In the genomic region with DNA sequence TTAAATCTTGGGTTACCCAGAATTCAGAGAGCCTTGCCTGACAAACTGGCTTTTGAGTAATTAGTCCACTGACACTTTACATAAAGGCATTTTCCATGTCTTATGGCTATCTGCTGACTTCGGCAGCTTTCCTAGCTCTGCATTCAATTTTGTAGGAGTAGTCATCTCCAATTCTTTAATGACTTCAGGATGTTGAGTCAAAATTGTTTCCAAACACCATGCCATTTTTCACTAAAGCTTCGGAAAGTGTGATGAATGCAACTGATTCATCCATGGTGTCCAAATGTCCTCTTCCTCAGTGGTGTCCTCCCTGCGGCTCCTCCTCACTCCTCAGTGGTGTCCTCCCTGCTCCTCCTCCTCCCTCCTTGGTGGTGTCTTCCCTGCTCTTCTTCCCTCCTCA, we compare ENCODE assay signal across 23 mouse cellular contexts. TPM values are rescaled to one million over a fixed set of nuclear protein-coding genes. Genes with fewer than 3 reads are reported as not detected.
DNase-seq lines count a peak whose midpoint lies in the region; ATAC-seq and TF ChIP-seq lines count a peak whose summit lies in the region.
"Had no signal": no experiment of that assay in that cellular context is flagged by ENCODE, and none has a peak within 500 bp of the region (broad histone marks: within the 10 kb centered on the region; RNA-seq: fewer than 3 reads in every experiment).

No protein-coding gene starts in this region.

- peak; percentile 42 for DNase-seq in embryonic facial prominence, embryonic 14.5 days (ENCODE audit: low spot score)
- DNase-seq in embryonic facial prominence, embryonic 10.5 days (ENCODE audit: low spot score), result no peak
- peak; percentile 53 for DNase-seq in NIH3T3 (ENCODE audit: low read depth)
- no peak for DNase-seq in cerebellum, postnatal 14 days
- no peak for DNase-seq in left cerebral cortex, adult 2 months (ENCODE audit: extremely low spot score in 1 of 2, low spot score in 2 of 2)
- DNase-seq: adrenal gland, adult 2 months; adrenal gland, adult 8-10 months; adrenal gland, postnatal 10 days; adrenal gland, postnatal 14 days; adrenal gland, postnatal 25 days; adrenal gland, postnatal 36 days; B cell, adult 2 months; cerebellum, adult 11 months; cerebellum, adult 11-12 months; cerebellum, adult 18-20 months; cerebellum, adult 2 months had no signal

- intact Hi-C loops in left cerebral cortex, adult 2 months (cut with DNase I), result no loop called here

- no peak for TF ChIP-seq POLR2A in embryonic fibroblast, embryonic 13.5 days (IDR thresholded peaks at IDR 0.05; ENCODE audit: low read depth, low read length)

- H3K27me3 ChIP-seq in embryonic facial prominence, embryonic 14.5 days (replicated peaks; ENCODE audit: control insufficient read depth, insufficient read depth, low read length), result no peaks in the 10 kb centered on the region
- H3K27me3 ChIP-seq in embryonic facial prominence, embryonic 10.5 days (replicated peaks; ENCODE audit: low read depth, poor library complexity, severe bottlenecking), result no peaks in the 10 kb centered on the region
- no peaks in the 10 kb centered on the region for H3K27me3 ChIP-seq in embryonic facial prominence, embryonic 15.5 days
- H3K27me3 ChIP-seq: CH12.LX, Patski had no signal

- no peaks in the 10 kb centered on the region for H3K9me3 ChIP-seq in embryonic facial prominence, embryonic 14.5 days (ENCODE audit: control insufficient read depth, low read length)
- H3K9me3 ChIP-seq in embryonic facial prominence, embryonic 10.5 days, result no peaks in the 10 kb centered on the region
- H3K9me3 ChIP-seq in embryonic facial prominence, embryonic 15.5 days (replicated peaks), result no peaks in the 10 kb centered on the region
- H3K9me3 ChIP-seq: G1E had no signal

- no peak overlapping the region for H3K4me2 ChIP-seq in embryonic facial prominence, embryonic 14.5 days (ENCODE audit: low read depth, low read length)
- H3K4me2 ChIP-seq in embryonic facial prominence, embryonic 15.5 days (replicated peaks), result no peak overlapping the region

- TF ChIP-seq CTCF in embryonic fibroblast, embryonic 13.5 days (IDR thresholded peaks at IDR 0.05; ENCODE audit: borderline replicate concordance, insufficient read depth, low read length), result no peak
- no peak for TF ChIP-seq CTCF in left cerebral cortex, adult 2 months (IDR thresholded peaks at IDR 0.05)

- no peak for ATAC-seq in embryonic facial prominence, embryonic 14.5 days (ENCODE audit: low read depth)
- no peak for ATAC-seq in embryonic facial prominence, embryonic 15.5 days (ENCODE audit: insufficient number of reproducible peaks, low FRiP score, low TSS enrichment, low read depth)
- no peak for ATAC-seq in CD4-positive, CD25-positive, alpha-beta regulatory T cell, adult 4 months
- ATAC-seq: activated CD4-positive, CD25-positive, alpha-beta regulatory T cell, adult 4 months; Patski had no signal

- H3K4me1 ChIP-seq in embryonic facial prominence, embryonic 14.5 days (ENCODE audit: control insufficient read depth, insufficient read depth, low read length), result no peaks in the 10 kb centered on the region; the same call in 1 of the 2 replicates
- no peaks in the 10 kb centered on the region for H3K4me1 ChIP-seq in embryonic facial prominence, embryonic 10.5 days
- peaks cover 3% of the 10 kb centered on the region for H3K4me1 ChIP-seq in embryonic facial prominence, embryonic 15.5 days
- H3K4me1 ChIP-seq in embryonic fibroblast, embryonic 13.5 days (ENCODE audit: control insufficient read depth, insufficient read depth, low read length), result no peaks in the 10 kb centered on the region

- WGBS in embryonic facial prominence, embryonic 14.5 days, result 72% methylated on average over 3 of the region's 3 CpGs
- WGBS in embryonic facial prominence, embryonic 10.5 days, result 80% methylated on average over 3 of the region's 3 CpGs
- 51% methylated on average over 3 of the region's 3 CpGs for WGBS in embryonic facial prominence, embryonic 15.5 days

- H3K9ac ChIP-seq in embryonic facial prominence, embryonic 14.5 days (ENCODE audit: low read depth, low read length), result no peak overlapping the region
- no peak overlapping the region for H3K9ac ChIP-seq in embryonic facial prominence, embryonic 15.5 days

- H3K36me3 ChIP-seq in embryonic facial prominence, embryonic 14.5 days (ENCODE audit: control insufficient read depth, insufficient read depth, low read length), result peaks cover 64% of the 10 kb centered on the region
- peaks cover 90% of the 10 kb centered on the region for H3K36me3 ChIP-seq in embryonic facial prominence, embryonic 10.5 days (replicated peaks)
- peaks cover 50% of the 10 kb centered on the region for H3K36me3 ChIP-seq in embryonic facial prominence, embryonic 15.5 days

- H3K4me3 ChIP-seq in embryonic facial prominence, embryonic 14.5 days (ENCODE audit: low read depth, low read length), result no peak overlapping the region
- H3K4me3 ChIP-seq in embryonic facial prominence, embryonic 10.5 days, result no peak overlapping the region
- no peak overlapping the region for H3K4me3 ChIP-seq in embryonic facial prominence, embryonic 15.5 days (replicated peaks)
- no peak overlapping the region for H3K4me3 ChIP-seq in embryonic fibroblast, embryonic 13.5 days (ENCODE audit: insufficient read depth, low read length)
- H3K4me3 ChIP-seq in left cerebral cortex, adult 2 months, result no peak overlapping the region

- H3K27ac ChIP-seq in embryonic facial prominence, embryonic 14.5 days (replicated peaks; ENCODE audit: low read depth, low read length), result no peak overlapping the region
- no peak overlapping the region for H3K27ac ChIP-seq in embryonic facial prominence, embryonic 10.5 days (replicated peaks)
- peak overlapping the region; percentile 52 for H3K27ac ChIP-seq in embryonic facial prominence, embryonic 15.5 days (replicated peaks)
- peak overlapping the region; percentile 32; the same call in 1 of the 2 replicates for H3K27ac ChIP-seq in embryonic fibroblast, embryonic 13.5 days (ENCODE audit: insufficient read depth, low read length)
- H3K27ac ChIP-seq in left cerebral cortex, adult 2 months, result no peak overlapping the region

RNA-seq across cellular contexts. Expression of gene Rbm8a, which starts 11.8 kb away (rescaled TPM):
- 122 and 127 TPM in 2 replicates for polyA plus RNA-seq in embryonic facial prominence, embryonic 14.5 days (2014; fragmentation: Nextera tagmentation; extraction: Ambion mirVana)
- polyA plus RNA-seq in embryonic facial prominence, embryonic 10.5 days (2016; fragmentation: Nextera tagmentation; extraction: Ambion mirVana), result 242 and 244 TPM in 2 replicates
- polyA plus RNA-seq in embryonic facial prominence, embryonic 15.5 days (2015; fragmentation: Nextera tagmentation; extraction: Ambion mirVana), result 119 and 121 TPM in 2 replicates
- polyA plus RNA-seq in embryonic fibroblast, embryonic 13.5 days (2011; ENCODE audit: insufficient read length, low read depth, missing spikeins), result 108 and 113 TPM in 2 replicates
- 100 to 1,000 TPM; 102 to 135 TPM for polyA plus RNA-seq in CD4-positive, CD25-positive, alpha-beta regulatory T cell, adult 4 months (2017; shearing (Covaris generic))
- 10 to 100 TPM; 37.6 to 38.5 TPM for total RNA-seq in left cerebral cortex, adult 2 months (2021)

RNA-seq across cellular contexts. Expression of gene Lix1l, which starts 17.0 kb away (rescaled TPM):
- polyA plus RNA-seq in embryonic facial prominence, embryonic 14.5 days (2014; fragmentation: Nextera tagmentation; extraction: Ambion mirVana), result 9.1 and 10.1 TPM in 2 replicates
- polyA plus RNA-seq in embryonic facial prominence, embryonic 10.5 days (2016; fragmentation: Nextera tagmentation; extraction: Ambion mirVana), result 5.2 and 5.6 TPM in 2 replicates
- 8.7 and 10.1 TPM in 2 replicates for polyA plus RNA-seq in embryonic facial prominence, embryonic 15.5 days (2015; fragmentation: Nextera tagmentation; extraction: Ambion mirVana)
- polyA plus RNA-seq in embryonic fibroblast, embryonic 13.5 days (2011; ENCODE audit: insufficient read length, low read depth, missing spikeins), result 109 and 123 TPM in 2 replicates
- polyA plus RNA-seq in CD4-positive, CD25-positive, alpha-beta regulatory T cell, adult 4 months (2017; shearing (Covaris generic)), result under 1 TPM; 0.41 to 0.77 TPM
- 10 to 100 TPM; 18.6 to 21.5 TPM for total RNA-seq in left cerebral cortex, adult 2 months (2021)

RNA-seq across cellular contexts. Expression of gene Pex11b, which starts 17.2 kb away (rescaled TPM):
- 51.6 and 56.5 TPM in 2 replicates for polyA plus RNA-seq in embryonic facial prominence, embryonic 14.5 days (2014; fragmentation: Nextera tagmentation; extraction: Ambion mirVana)
- polyA plus RNA-seq in embryonic facial prominence, embryonic 10.5 days (2016; fragmentation: Nextera tagmentation; extraction: Ambion mirVana), result 41.6 and 41.9 TPM in 2 replicates
- polyA plus RNA-seq in embryonic facial prominence, embryonic 15.5 days (2015; fragmentation: Nextera tagmentation; extraction: Ambion mirVana), result 54.7 and 58.7 TPM in 2 replicates
- 31.3 and 35.5 TPM in 2 replicates for polyA plus RNA-seq in embryonic fibroblast, embryonic 13.5 days (2011; ENCODE audit: insufficient read length, low read depth, missing spikeins)
- polyA plus RNA-seq in CD4-positive, CD25-positive, alpha-beta regulatory T cell, adult 4 months (2017; shearing (Covaris generic)), result 10 to 100 TPM; 56.4 to 70.5 TPM
- total RNA-seq in left cerebral cortex, adult 2 months (2021), result 10 to 100 TPM; 53.0 to 56.3 TPM

RNA-seq across cellular contexts. Expression of gene Gm42957, which starts 17.3 kb away (rescaled TPM):
- polyA plus RNA-seq in embryonic facial prominence, embryonic 14.5 days (2014; fragmentation: Nextera tagmentation; extraction: Ambion mirVana), result 0.33 and 0.47 TPM in 2 replicates
- polyA plus RNA-seq in embryonic facial prominence, embryonic 10.5 days (2016; fragmentation: Nextera tagmentation; extraction: Ambion mirVana), result 0.09 TPM in 2 replicates
- polyA plus RNA-seq in embryonic facial prominence, embryonic 15.5 days (2015; fragmentation: Nextera tagmentation; extraction: Ambion mirVana), result 0.43 and 0.45 TPM in 2 replicates
- polyA plus RNA-seq in embryonic fibroblast, embryonic 13.5 days (2011; ENCODE audit: insufficient read length, low read depth, missing spikeins), result 0.28 and 0.30 TPM in 2 replicates
- polyA plus RNA-seq in CD4-positive, CD25-positive, alpha-beta regulatory T cell, adult 4 months (2017; shearing (Covaris generic)), result under 1 TPM in 1 of 2 experiments, not detected in 1; 0.11 TPM
- under 1 TPM; 0.41 to 0.68 TPM for total RNA-seq in left cerebral cortex, adult 2 months (2021)
- polyA plus RNA-seq: adrenal gland, adult 2 months had no signal

RNA-seq across cellular contexts. Expression of gene Ankrd34a, which starts 21.5 kb away (rescaled TPM):
- polyA plus RNA-seq in embryonic facial prominence, embryonic 14.5 days (2014; fragmentation: Nextera tagmentation; extraction: Ambion mirVana), result 2.7 and 3.0 TPM in 2 replicates
- polyA plus RNA-seq in embryonic facial prominence, embryonic 10.5 days (2016; fragmentation: Nextera tagmentation; extraction: Ambion mirVana), result 0.66 and 0.99 TPM in 2 replicates
- 2.2 and 3.0 TPM in 2 replicates for polyA plus RNA-seq in embryonic facial prominence, embryonic 15.5 days (2015; fragmentation: Nextera tagmentation; extraction: Ambion mirVana)
- polyA plus RNA-seq in embryonic fibroblast, embryonic 13.5 days (2011; ENCODE audit: insufficient read length, low read depth, missing spikeins), result 5.1 and 7.4 TPM in 2 replicates
- polyA plus RNA-seq in CD4-positive, CD25-positive, alpha-beta regulatory T cell, adult 4 months (2017; shearing (Covaris generic)), result not detected
- 10 to 100 TPM; 66.8 to 70.3 TPM for total RNA-seq in left cerebral cortex, adult 2 months (2021)
- polyA plus RNA-seq: activated CD4-positive, CD25-positive, alpha-beta regulatory T cell, adult 4 months had no signal

Comparison
In these comparisons a context has a peak if more than half of its experiments do, and no peak if none do; other contexts are left out.
1. DNase-seq: peak in embryonic facial prominence, embryonic 14.5 days (single experiment) and NIH3T3 (single experiment); none in embryonic facial prominence, embryonic 10.5 days (single experiment), cerebellum, postnatal 14 days (0 of 2) and left cerebral cortex, adult 2 months (0 of 2).
2. H3K27ac ChIP-seq: peak in embryonic facial prominence, embryonic 15.5 days (single experiment) and embryonic fibroblast, embryonic 13.5 days (single experiment); none in embryonic facial prominence, embryonic 14.5 days (single experiment), embryonic facial prominence, embryonic 10.5 days (single experiment) and left cerebral cortex, adult 2 months (single experiment).